Mouse (Mus musculus): ENCODE data around the gene Nup214.

Gene Nup214

GRCm38 (mm10) chr2:31974141-31974808, at the start of gene Nup214:
Gene Nup214 (plus strand): TSS chr2:31974436.
- in situ Hi-C loops (cut with MboI, MseI): no loop called here

GRCm38 (mm10) chr2:31924811-31925210, 49.4 kb upstream of the Nup214 start:
- in situ Hi-C loops (cut with MboI, MseI): no loop called here

- in situ Hi-C loops (cut with MboI, MseI): no loop called here
These were observed 48.3 kb upstream of the Nup214 start for GRCm38 (mm10) chr2:31925936-31926335.

GRCm38 (mm10) chr2:31929664-31930063, 44.6 kb upstream of the Nup214 start:
- in situ Hi-C loops (cut with MboI, MseI): no loop called here

- in situ Hi-C loops (cut with MboI, MseI): no loop called here
These were observed 39.7 kb upstream of the Nup214 start for GRCm38 (mm10) chr2:31934551-31934950.

GRCm38 (mm10) chr2:31935054-31935453, 39.2 kb upstream of the Nup214 start:
- in situ Hi-C loops (cut with MboI, MseI): no loop called here

- in situ Hi-C loops (cut with MboI, MseI): no loop called here
These were observed 35.9 kb upstream of the Nup214 start for GRCm38 (mm10) chr2:31938298-31938697.

- in situ Hi-C loops (cut with MboI, MseI): no loop called here
These were observed 31.2 kb upstream of the Nup214 start for GRCm38 (mm10) chr2:31943011-31943410.

GRCm38 (mm10) chr2:31945580-31945979, 28.7 kb upstream of the Nup214 start:
- in situ Hi-C loops (cut with MboI, MseI): no loop called here

GRCm38 (mm10) chr2:31948392-31948791, 25.8 kb upstream of the Nup214 start:
- in situ Hi-C loops (cut with MboI, MseI): no loop called here

GRCm38 (mm10) chr2:31948801-31949200, 25.4 kb upstream of the Nup214 start:
- in situ Hi-C loops (cut with MboI, MseI): no loop called here

- in situ Hi-C loops (cut with MboI, MseI): no loop called here
These were observed 24.0 kb upstream of the Nup214 start, which contains the start of gene Aif1l for GRCm38 (mm10) chr2:31950058-31950871. Gene Aif1l (plus strand): TSS chr2:31950139.

GRCm38 (mm10) chr2:31950966-31951365, 23.3 kb upstream of the Nup214 start:
- in situ Hi-C loops (cut with MboI, MseI): no loop called here

- in situ Hi-C loops (cut with MboI, MseI): no loop called here
These were observed 22.0 kb upstream of the Nup214 start for GRCm38 (mm10) chr2:31952236-31952635.

GRCm38 (mm10) chr2:31952725-31953124, 21.5 kb upstream of the Nup214 start:
- in situ Hi-C loops (cut with MboI, MseI): no loop called here

GRCm38 (mm10) chr2:31953687-31954086, 20.5 kb upstream of the Nup214 start:
- in situ Hi-C loops (cut with MboI, MseI): no loop called here

- in situ Hi-C loops (cut with MboI, MseI): no loop called here
These were observed 19.5 kb upstream of the Nup214 start for GRCm38 (mm10) chr2:31954779-31955181.

- in situ Hi-C loops (cut with MboI, MseI): no loop called here
These were observed 18.6 kb upstream of the Nup214 start for GRCm38 (mm10) chr2:31955686-31956085.

GRCm38 (mm10) chr2:31957211-31957610, 17.0 kb upstream of the Nup214 start:
- in situ Hi-C loops (cut with MboI, MseI): no loop called here

GRCm38 (mm10) chr2:31960986-31961385, 13.2 kb upstream of the Nup214 start:
- in situ Hi-C loops (cut with MboI, MseI): no loop called here

- in situ Hi-C loops (cut with MboI, MseI): no loop called here
These were observed 12.4 kb upstream of the Nup214 start for GRCm38 (mm10) chr2:31961791-31962222.

- in situ Hi-C loops (cut with MboI, MseI): no loop called here
These were observed 11.6 kb upstream of the Nup214 start for GRCm38 (mm10) chr2:31962501-31963224.
